In the genomic region with DNA sequence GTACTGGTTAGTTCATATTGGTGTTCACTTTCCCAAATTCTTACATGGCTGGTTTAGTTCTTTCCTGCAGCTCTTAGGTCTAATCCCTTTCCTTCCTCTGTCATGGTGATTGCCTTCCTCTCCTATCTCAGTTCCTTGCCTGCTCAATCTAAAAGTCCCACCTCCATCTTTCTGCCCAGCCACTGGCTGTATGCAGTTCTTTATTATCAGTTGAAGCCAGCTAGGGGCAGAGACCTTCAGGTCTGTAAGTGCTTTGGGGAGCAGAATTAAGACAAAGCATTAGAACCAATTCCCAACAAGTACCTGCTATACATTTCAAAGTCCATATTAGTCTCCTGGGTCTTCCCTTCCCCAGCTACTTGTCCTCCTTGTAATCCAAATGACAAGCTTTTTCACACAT, we compare ENCODE assay signal across 25 mouse cellular contexts.
DNase-seq lines count a peak whose midpoint lies in the region; ATAC-seq lines count a peak whose summit lies in the region.
"Had no signal": no experiment of that assay in that cellular context is flagged by ENCODE, and none has a peak within 500 bp of the region (broad histone marks: within the 10 kb centered on the region; RNA-seq: fewer than 3 reads in every experiment).

No protein-coding gene starts in this region.

- no peak overlapping the region for H3K4me3 ChIP-seq in heart, embryonic 12.5 days
- H3K4me3 ChIP-seq in liver, embryonic 13.5 days (replicated peaks) = peak overlapping the region; percentile 2; the same call in 1 of the 2 replicates
- H3K4me3 ChIP-seq: embryonic facial prominence, embryonic 13.5 days; forebrain, embryonic 12.5 days; limb, embryonic 10.5 days; megakaryocyte, embryonic 14.5 days; neural tube, embryonic 15.5 days had no signal

- peaks cover 14% of the 10 kb centered on the region for H3K36me3 ChIP-seq in heart, embryonic 12.5 days
- peaks cover 18% of the 10 kb centered on the region for H3K36me3 ChIP-seq in liver, embryonic 13.5 days

- peak overlapping the region; percentile 31; the same call in 1 of the 2 replicates for H3K27ac ChIP-seq in heart, embryonic 12.5 days (ENCODE audit: poor library complexity, severe bottlenecking)
- H3K27ac ChIP-seq in liver, embryonic 13.5 days = peak overlapping the region; percentile 96
- H3K27ac ChIP-seq: embryonic facial prominence, embryonic 13.5 days; forebrain, embryonic 12.5 days; limb, embryonic 10.5 days; neural tube, embryonic 15.5 days had no signal

- no peak overlapping the region for H3K9ac ChIP-seq in heart, embryonic 12.5 days
- H3K9ac ChIP-seq in liver, embryonic 13.5 days = peak overlapping the region; percentile 68
- H3K9ac ChIP-seq: embryonic facial prominence, embryonic 13.5 days; forebrain, embryonic 12.5 days; hindbrain, embryonic 14.5 days; neural tube, embryonic 15.5 days had no signal

- H3K4me2 ChIP-seq in heart, embryonic 12.5 days = no peak overlapping the region
- H3K4me2 ChIP-seq in liver, embryonic 13.5 days = peak overlapping the region; percentile 52
- H3K4me2 ChIP-seq: embryonic facial prominence, embryonic 13.5 days; forebrain, embryonic 12.5 days; hindbrain, embryonic 14.5 days; neural tube, embryonic 15.5 days had no signal

- no peaks in the 10 kb centered on the region for H3K9me3 ChIP-seq in heart, embryonic 12.5 days (replicated peaks)
- H3K9me3 ChIP-seq in liver, embryonic 13.5 days (replicated peaks) = no peaks in the 10 kb centered on the region
- H3K9me3 ChIP-seq: embryonic facial prominence, embryonic 13.5 days; forebrain, embryonic 12.5 days; limb, embryonic 10.5 days; megakaryocyte, embryonic 14.5 days; neural tube, embryonic 15.5 days had no signal

- H3K4me1 ChIP-seq in heart, embryonic 12.5 days (replicated peaks) = peaks cover 17% of the 10 kb centered on the region
- H3K4me1 ChIP-seq in liver, embryonic 13.5 days (replicated peaks) = peaks cover 65% of the 10 kb centered on the region
- H3K4me1 ChIP-seq: embryonic facial prominence, embryonic 13.5 days; forebrain, embryonic 12.5 days; limb, embryonic 10.5 days; neural tube, embryonic 15.5 days had no signal

- ATAC-seq in heart, embryonic 12.5 days (ENCODE audit: insufficient number of reproducible peaks, low FRiP score) = 0 out of 2 replicates have a peak, but pooled peaks have one; percentile 39
- ATAC-seq in common myeloid progenitor, adult 5-6 weeks (replicated peaks; ENCODE audit: low read depth, poor library complexity, severe bottlenecking) = 0 out of 2 replicates have a peak, but pooled peaks have one; percentile 32
- peak; percentile 84 for ATAC-seq in liver, embryonic 13.5 days (ENCODE audit: low read depth)
- ATAC-seq: midbrain, embryonic 16.5 days had no signal

- DNase-seq in heart, adult 18-20 months = no peak
- peak; percentile 73 for DNase-seq in liver, embryonic 13.5 days
- peak; percentile 13 for DNase-seq in yolk sac, embryonic 10.5 days (ENCODE audit: low spot score)
- no peak for DNase-seq in layer of hippocampus, postnatal 36 days
- DNase-seq in embryo, embryonic 10.5 days (ENCODE audit: low spot score) = no peak
- DNase-seq: adrenal gland, postnatal 36 days; cerebellum, adult 8-10 months; gastrocnemius, postnatal 14 days; heart, postnatal 36 days; kidney, adult 9 months; kidney, postnatal 25 days; lung, adult 18-20 months; lung, postnatal 14 days; right cerebral cortex, postnatal 14 days; thymus, postnatal 25 days had no signal

- H3K27me3 ChIP-seq in heart, embryonic 12.5 days (replicated peaks) = no peaks in the 10 kb centered on the region
- H3K27me3 ChIP-seq in liver, embryonic 13.5 days = no peaks in the 10 kb centered on the region
- H3K27me3 ChIP-seq: CH12.LX; embryonic facial prominence, embryonic 13.5 days; forebrain, embryonic 12.5 days; megakaryocyte, embryonic 14.5 days; neural tube, embryonic 15.5 days had no signal

Comparison
In these comparisons a context has a peak if more than half of its experiments do, and no peak if none do; other contexts are left out.
1. ATAC-seq: peak in every context shown above with its lines; median percentile 84 in liver, embryonic 13.5 days; 39 in heart, embryonic 12.5 days; 32 in common myeloid progenitor, adult 5-6 weeks.
2. DNase-seq: peak in liver, embryonic 13.5 days (single experiment) and yolk sac, embryonic 10.5 days (single experiment); none in heart, adult 18-20 months (0 of 2), layer of hippocampus, postnatal 36 days (0 of 2) and embryo, embryonic 10.5 days (single experiment).